Mouse (Mus musculus): Measurements from ENCODE around the gene Zc3h15. TPM values are rescaled to one million over a fixed set of nuclear protein-coding genes. Genes with fewer than 3 reads are reported as not detected.

Zc3h15 gene
- total RNA-seq, 4 experiments from 2014 or later: 83.8 to 125 (median 98.6) TPM

Other genes with a start within 250 kb of the Zc3h15 start
- gene Itgav, start 80.0 kb downstream of the Zc3h15 start, total RNA-seq (2022): 100 to 1,000 TPM; 115 to 144 (median 126) TPM
- gene Fam171b, start 168.2 kb downstream of the Zc3h15 start, total RNA-seq (2022): 1 to 10 TPM; 4.4 to 8.6 (median 6.0) TPM